Mouse (Mus musculus) gastrocnemius, adult 18-20 months (tissue): ENCODE results near the gene Hhipl1. TPM values are rescaled to one million over a fixed set of nuclear protein-coding genes. Genes with fewer than 3 reads are reported as not detected.

ENCODE experiments used
- DNase-seq: peaks from one replicate; pipeline ENCODE4 v3.0.0; 2021; ENCODE audit warnings: low spot score
- total RNA-seq, 2 experiments: library from RNA; stranded (reverse); gene quantifications; 2 replicates each; pipeline ENCODE4 v1.2.3; 2021

Hhipl1 gene
- total RNA-seq, 2 experiments from 2014 or later: 1.1 to 1.2 TPM

DNA sequence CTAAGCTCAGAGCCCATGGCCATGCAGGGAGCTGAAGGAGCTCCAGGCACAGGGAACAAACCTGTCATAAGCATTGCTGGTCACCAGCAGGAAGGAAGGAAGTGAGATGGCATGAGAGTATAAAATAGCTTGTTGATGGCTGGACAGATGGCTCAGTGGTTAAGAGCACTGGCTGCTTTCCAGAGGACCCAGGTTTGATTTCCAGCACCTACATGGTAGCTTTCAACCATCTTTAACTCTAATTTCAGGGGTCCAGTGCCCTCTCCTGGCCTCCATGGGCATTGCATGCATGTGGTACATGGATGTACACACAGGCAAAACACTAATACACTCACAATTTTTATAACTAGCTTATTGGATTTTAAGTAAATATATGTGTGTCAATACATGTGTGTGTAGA is 49.9 kb downstream of the Hhipl1 start:
- DNase-seq: no peak

DNA sequence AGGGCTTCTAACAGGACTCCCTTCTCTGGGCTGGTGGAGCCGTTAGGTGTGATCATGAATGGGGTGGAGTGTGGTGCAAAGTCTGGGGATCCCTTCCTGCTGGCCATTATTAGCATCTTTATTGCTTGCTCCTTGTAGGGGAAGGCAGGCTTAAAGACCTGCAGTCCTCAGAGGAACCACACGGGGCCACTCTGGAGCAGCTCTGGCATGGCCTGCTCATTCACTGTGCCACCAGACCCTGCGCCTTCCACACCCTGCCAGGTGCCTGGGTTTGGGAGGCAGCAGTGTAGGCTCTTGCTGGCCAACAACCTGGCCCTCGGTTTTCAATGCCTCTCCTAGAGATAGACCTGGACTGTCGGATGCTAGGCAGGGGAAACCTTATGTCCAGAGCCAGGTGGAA is 57.7 kb downstream of the Hhipl1 start:
- peak; percentile 87 for DNase-seq

DNA sequence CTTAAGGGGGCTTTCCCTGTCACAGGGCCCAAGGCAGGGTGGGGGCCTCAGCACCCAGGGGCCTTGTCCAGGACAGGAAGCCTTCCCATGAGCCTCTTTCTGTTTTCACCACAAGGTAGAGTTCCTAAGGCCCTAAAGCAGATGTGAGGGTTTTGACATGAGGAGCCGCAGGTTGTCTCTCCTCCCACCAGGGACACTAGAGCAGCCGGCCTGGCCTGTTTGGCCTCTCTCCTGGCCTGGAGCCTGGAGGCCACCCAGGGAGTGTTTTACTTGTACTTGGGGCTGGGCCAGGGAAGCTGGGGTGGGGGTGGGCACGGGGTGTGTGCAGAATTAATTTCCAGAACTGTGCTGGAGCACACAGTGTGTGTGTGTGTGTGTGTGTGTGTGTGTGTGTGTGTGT is 59.3 kb downstream of the Hhipl1 start:
- DNase-seq: peak; percentile 62

DNA sequence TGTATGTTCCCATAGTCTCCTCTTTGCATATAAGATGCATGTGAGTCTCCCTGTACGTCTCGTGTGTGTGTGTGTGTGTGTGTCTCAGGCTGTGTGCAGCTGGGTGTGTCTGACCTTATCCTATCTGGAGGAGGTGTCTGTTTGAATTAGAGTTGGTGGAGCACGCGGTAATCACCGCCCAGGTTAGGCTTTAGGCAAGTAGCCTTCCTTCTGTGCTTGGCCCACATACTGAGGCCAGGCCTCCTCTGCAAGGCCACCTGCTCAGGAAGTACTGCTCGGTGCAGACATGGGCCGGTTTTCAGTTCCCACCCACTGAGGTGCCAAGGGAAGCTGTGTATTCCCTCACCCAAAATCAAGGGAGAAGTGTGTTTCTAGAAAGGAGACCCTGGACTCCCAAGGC is 59.8 kb downstream of the Hhipl1 start:
- no peak for DNase-seq

DNA sequence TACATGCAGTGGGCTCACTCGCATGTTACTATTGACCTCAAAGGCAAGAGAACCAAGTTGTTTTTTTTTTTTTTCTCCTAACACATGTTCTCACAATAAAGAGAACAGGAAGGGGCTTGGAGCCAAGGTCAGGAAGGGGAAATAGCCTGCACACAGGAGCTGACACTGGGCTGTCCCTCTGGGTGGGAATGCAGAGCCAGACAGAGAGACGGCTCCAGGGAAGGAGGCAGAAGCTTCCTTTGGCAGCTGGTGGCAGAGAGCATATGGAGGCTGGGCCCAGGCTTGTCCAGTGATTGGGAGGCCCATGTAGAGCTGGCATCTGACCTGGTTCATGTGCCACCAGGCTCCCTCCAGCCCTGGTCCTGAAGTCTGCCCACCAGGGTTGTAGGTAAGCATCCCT is 61.8 kb downstream of the Hhipl1 start:
- DNase-seq: no peak

DNA sequence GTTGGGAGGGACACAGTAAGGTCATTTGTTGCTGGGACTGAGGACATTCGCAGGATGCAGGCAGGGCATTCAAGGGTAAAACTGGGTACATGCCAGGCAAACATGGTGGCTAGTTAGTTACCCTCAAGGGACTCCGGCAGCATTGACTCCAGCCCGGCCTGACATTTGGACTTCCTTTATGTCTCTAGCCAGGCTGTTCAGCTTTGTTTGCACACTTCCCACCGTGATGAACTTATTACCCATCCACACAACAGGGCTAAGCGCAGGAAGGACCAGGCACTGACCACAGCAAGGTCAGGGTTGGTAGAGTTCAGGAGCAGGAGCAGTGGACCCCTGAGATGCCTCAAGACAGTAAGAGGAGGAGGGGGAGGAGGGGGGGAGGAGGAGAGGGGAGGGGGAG is 62.9 kb downstream of the Hhipl1 start:
- no peak for DNase-seq

DNA sequence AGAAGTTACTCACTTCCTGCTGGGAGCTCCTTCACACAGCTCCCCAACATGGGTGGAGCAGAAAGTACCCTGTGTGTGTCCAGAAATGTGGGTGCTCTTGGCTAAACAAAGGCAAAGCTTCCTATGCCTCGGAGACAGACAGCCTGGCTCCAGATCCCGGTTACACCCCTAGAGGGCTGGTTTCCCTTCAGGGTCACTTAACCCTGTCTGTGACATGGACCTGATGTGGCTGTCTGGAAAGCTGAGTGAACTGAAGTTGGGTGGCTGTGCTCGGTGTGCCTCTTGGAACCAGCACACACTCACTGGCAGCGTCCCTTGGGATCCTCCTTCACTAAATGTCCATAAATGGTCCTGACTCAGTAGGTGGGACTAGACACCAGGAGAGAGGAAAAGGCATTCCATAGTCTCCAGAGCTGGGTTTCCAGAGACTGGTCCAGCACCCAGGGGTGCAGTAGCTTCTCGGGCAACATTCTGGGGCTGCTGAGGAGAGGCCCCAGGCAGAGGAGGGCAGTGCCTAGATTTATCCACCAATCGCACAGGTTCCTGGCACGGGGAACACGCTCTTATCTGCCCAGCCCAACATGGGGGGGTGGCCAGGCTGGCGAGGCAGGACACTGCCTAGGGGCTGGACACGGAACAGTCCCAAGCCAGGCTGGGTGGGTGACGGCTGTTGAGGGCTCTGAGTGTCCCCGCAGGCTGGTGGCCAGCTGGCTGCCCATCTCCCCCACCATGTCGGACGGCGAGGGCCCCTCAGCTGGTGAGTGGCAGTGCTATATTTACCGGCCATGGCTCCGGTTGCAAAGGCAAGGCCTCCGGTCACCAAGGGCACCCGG is 64.7 kb downstream of the Hhipl1 start, which contains the start of gene Eml1:
Gene Eml1, plus strand, starts transcription at position 362 of the 833 bp plus-strand sequence.
- DNase-seq: peak; percentile 54

DNA sequence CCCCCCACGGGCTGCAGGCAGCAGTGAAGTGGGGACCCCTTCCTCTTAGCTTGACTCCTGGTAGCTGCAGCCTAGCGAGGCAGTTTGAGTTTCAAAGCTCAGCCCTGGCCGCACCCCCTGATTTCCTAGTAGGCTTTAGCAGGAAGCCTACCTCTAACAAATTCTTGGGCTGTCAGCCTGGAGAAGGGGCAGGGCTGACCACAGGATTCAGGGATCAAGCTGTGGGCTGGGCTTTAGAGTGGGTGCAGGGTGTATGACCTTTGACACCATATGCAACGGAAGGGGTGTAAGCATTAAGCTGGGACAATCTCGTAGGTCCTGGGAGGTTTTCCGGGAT is 65.3 kb downstream of the Hhipl1 start:
- DNase-seq: no peak

DNA sequence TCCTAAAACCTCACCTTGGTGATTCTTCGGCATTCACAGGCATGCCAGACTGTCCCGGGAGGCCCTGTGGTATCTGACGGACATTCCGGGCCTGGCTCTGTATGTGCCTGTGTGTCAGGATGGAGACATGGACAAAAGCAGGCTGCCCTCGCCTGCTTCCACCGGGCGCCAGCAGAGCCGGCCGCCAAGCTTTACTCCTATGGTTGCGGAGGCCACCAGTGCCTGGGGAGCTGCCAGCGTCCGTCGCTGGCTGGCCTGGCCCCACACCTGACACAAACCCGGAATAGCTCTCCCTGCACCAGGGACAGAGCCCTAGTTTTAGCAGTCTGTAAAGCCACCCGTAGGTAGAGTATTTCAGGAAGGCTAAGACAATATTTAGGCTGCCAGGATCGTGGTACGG is 66.2 kb downstream of the Hhipl1 start:
- DNase-seq: peak; percentile 80

DNA sequence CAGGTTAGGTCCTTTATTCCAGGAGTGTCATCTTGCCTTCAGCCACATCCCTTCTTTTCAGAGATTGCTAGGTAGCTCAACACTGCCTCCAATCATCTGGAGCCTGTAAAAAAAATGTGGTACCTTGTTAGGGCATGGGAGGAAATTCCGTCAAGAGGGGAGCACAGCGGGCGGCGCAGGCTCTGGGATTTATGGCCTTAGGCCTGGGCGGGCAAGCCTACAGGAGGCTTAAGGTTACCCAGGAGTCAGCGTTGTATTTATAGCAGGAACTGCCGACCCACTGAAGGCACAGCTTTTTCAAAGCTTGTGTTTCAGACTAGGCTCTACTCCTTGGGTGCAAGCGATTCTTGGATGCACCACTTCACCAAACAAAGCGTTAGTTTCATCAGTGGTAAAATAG is 67.5 kb downstream of the Hhipl1 start:
- peak; percentile 61 for DNase-seq

DNA sequence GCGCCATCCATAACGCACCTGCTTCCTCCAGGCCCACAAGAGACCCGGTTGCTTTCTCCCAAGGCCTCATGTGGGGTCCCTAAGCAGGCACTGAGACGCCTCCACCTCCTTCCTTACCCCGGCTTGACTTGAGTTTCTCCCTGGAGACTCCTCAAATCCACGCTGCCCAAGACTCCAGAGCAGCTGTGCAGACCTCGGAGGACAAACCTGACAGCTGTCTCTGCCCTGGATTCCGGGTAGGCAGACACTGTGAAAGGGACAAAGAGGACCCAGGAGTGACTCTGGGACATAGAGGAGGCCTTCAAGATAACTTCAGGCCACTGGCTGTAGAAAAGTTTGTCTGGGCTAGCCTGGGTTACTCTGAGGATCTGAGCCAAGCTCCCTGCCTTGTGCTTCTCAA is 68.6 kb downstream of the Hhipl1 start:
- no peak for DNase-seq

DNA sequence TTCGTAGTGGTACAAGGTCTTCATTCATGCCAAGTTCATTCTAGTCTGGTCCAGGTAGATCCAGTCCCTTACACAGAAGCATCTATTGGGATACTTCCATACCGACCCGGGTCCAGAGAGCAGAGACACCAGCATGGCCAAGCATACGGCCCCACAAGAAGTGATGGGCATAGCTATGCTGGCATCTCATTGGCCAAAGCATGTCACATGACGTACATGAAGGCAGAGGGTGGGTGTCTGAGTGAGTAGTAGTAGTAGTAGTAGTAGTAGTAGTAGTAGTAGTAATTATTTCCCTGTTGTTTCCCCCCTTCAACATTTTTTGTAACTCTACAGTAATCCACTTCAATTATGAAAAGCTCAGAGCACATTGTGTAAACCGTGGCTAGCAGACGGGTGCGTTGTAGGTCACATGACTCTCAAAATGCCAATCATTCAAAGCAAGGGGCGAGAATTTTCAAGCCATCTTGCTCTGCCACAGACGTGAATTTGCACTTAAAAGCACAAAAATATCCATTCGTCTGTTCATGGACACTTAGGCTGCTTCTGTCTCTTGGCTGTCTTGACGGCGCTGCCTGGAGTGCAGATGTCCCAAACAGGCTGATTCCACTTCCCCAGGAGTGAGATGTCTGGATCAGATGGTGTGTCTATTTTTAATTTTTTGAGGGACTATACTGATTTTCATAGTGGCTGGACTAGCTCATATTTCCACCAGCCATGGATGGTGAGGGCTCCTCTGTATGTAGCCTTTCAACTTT is 72.5 kb downstream of the Hhipl1 start:
- no peak for DNase-seq

Other genes starting within 250 kb of the Hhipl1 start
- gene Setd3, start 127.0 kb upstream of the Hhipl1 start, total RNA-seq: 100 to 1,000 TPM; 106 to 113 TPM
- gene Ccnk, start 126.7 kb upstream of the Hhipl1 start, total RNA-seq: 100 to 1,000 TPM; 127 to 147 TPM
- 10 to 100 TPM; 39.4 to 42.6 TPM for gene Ccdc85c, start 30.8 kb upstream of the Hhipl1 start, total RNA-seq
- gene Cyp46a1, start 28.1 kb downstream of the Hhipl1 start, total RNA-seq: under 1 TPM; 0.11 to 0.21 TPM
- 10 to 100 TPM; 99.0 to 99.1 TPM for gene Eml1, start 64.7 kb downstream of the Hhipl1 start, total RNA-seq
- gene Evl, start 248.4 kb downstream of the Hhipl1 start, total RNA-seq: 1 to 10 TPM; 8.0 to 9.7 TPM